Mouse (Mus musculus) layer of hippocampus, postnatal 36 days (tissue): ENCODE measurements around the gene Slc37a2. TPM values are rescaled to one million over a fixed set of nuclear protein-coding genes. Genes with fewer than 3 reads are reported as not detected.
A peak's percentile ranks its signal among the peaks of the same experiment; 100 is the strongest.

Source experiments
- DNase-seq, 2 experiments: peaks; one replicate each; pipeline ENCODE4 v3.0.0; 2022
- total RNA-seq, 2 experiments: library from RNA; stranded (reverse); gene quantifications; 2 replicates each; pipeline ENCODE4 v1.2.3; 2021

Slc37a2 gene
- total RNA-seq, 2 experiments from 2014 or later, result 1.4 to 1.8 TPM

DNA sequence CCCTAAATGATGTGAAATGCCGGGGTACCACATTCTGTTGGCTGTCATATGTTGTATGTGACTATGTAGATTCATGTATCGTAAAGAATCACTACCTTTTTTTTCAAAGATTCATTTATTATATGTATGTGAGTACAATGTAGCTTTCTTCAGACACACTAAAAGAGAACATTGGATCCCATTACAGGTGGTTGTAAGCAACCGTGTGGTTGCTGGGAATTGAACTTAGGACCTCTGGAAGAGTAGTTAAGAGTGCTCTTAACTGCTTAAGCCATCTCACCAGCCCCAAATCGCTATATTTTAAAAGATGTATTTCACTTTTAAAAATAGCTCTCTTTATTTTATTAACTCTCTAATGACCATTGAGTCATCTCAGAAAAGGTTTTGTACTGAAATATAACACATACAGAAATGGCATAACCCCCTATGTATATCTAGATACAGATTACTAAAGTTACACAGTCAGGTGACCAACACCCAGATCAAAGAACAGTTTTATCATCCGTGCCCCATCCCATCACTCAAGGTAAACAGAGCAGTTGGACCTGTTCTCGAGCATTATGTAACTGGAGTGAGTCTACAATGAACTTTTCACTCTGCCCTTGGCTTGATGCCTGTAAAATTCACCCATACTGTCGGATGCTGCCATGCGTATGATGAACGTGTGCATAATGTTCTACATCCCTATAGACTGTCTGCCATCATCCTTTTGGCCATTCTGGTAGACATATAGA, 41.0 kb downstream of the Slc37a2 start:
- DNase-seq, result no peak

DNA sequence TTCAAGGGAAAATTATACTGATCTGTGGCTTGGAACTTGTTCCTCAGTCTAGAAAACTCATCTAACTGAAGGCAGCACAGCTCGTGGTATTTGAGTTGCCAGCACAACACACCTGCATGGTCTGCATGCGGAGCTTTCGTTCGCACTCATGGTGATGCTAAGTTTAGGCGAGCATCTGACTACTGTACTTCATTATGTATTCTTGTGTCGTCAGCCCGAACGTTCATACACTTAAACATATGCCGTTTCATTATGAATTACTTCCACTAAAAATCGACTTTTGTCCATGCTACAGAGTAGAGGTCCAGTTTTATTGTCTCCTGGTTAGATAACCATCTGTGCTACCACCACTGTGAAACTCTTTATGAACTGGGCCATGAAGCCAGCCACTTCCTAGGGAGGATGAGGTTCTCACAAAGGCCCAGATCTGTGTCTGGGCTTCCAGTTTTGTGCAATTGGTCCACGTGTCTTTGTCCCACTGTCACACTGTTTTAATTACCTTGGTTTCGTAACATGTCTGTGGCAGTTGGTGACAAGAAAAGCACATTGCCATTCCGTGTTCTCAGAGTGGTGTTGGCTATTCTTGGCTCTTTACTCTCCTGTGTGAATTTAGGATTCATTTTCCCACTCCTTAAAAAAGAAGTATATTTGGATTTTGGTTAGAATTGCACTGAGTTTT, 42.3 kb downstream of the Slc37a2 start:
- no peak for DNase-seq

DNA sequence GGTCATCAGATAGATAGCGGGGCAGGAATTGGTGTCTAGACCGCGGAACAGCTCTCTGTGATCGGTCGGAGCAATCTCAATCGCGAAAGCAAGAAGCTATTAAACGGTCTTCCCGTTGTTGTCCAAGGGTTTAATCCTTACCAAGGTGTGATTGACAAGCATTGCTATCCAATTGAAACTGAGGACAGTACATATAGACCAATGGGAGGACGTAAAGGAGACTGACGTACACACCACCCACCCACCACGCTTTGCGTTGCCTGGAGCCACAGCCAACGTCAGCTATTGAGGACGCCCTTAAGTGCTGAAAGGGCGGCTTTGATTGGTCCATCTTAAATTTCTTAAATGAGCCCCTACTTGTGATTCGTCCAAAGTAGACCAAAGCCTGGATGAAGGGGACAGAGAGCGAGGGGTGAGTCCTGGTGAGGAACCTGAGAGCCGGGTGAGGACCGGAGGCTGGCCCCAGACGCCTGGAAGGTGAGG, 47.6 kb downstream of the Slc37a2 start, which contains the start of gene Tmem218:
Gene Tmem218, plus strand, starts transcription at position 295 of the 483 bp plus-strand sequence.
- peak; percentile 89 to 90 for DNase-seq

- DNase-seq, result no peak
Measured at GRCm38 (mm10) chr9:37203884-37204283, 51.7 kb downstream of the Slc37a2 start.

GRCm38 (mm10) chr9:37200414-37200813, 55.1 kb downstream of the Slc37a2 start:
- no peak for DNase-seq

DNA sequence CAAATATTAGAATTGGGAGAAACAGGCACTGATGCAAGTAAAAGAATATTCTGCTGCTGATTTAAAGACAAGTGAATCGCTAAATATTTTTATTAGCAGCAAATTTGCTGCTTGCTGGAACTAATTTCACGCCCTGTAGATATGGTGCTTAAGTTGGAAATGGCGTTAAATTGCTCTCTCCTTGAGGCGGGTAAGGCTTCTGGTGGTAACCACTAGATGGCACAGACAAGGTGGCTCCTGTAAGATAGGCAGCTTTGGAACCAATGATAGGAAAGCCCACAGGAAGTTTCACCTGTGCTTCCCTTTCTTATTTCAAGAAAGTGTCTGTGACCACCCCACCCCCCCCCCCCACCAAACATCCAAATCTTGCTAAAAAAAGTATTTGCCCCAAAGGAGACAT, 58.5 kb downstream of the Slc37a2 start:
- DNase-seq, result no peak

DNA sequence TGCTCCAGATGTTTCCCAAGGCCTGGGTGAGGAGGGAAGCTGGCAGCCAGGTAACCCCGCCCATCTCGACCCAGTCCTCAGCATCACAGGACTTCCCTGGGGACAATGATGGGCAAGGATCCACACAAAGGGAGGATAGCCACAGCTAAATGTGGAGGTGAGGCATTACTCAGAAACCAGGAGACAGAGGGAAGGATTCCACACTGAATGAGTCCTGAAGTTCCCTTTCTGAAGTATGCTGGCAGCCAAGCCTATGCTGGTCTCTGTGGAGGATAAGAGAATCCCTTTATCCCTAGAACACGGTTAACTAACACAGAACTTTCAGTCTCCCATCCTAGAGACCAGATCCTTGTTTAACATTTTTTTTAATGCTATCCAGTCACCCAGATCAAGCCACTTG, 67.5 kb downstream of the Slc37a2 start:
- DNase-seq, result no peak

- DNase-seq, result no peak
Measured at GRCm38 (mm10) chr9:37187407-37187806, 68.1 kb downstream of the Slc37a2 start.

- no peak for DNase-seq
Measured at GRCm38 (mm10) chr9:37183176-37183575, 72.4 kb downstream of the Slc37a2 start.

DNA sequence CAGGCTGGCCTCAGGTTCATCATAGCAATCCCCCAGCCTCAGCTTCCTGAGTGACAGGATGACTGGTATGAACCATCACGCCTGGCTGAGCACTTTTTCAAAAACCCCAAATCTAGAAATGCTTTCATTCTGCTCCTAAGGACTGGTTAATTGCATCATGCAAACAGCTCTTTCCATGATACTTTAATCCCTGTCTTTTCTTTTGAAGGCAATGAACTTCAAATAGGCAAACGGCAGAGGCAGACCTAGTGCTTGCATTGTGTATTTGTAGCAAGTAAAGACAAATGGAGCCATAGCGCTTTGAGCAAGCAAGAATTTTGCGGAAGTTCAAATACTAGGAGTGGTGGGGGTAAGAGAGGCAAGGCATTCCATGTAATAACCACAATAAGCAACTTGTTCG, 73.9 kb downstream of the Slc37a2 start:
- DNase-seq, result no peak

GRCm38 (mm10) chr9:37179596-37179995, 75.9 kb downstream of the Slc37a2 start:
- no peak for DNase-seq

DNA sequence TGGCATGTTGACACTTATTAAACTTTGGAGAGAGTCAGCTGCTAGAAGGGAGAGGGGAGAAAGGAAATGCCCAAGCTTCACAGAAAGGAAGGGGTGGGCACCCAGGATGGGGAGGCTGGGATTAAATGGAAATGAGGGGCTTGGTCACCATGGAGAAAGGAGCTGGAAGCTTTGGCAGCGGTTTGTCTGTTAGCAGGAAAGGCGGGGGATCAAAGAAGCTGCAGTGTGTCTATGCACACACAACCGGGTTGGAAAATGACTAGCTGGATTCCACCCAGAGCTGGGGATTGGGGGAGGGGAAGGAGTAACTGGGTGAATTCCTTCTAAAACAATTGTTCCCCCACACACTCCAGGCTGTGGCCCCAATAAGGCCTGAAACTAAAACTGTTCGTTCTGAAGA, 76.6 kb downstream of the Slc37a2 start:
- peak in 1 of 2 experiments; percentile 28 for DNase-seq

Other genes with a start within 250 kb of the Slc37a2 start
- 10 to 100 TPM; 32.7 to 38.3 TPM for gene Pknox2, start 108.3 kb downstream of the Slc37a2 start, total RNA-seq
- 1 to 10 TPM; 8.4 to 8.8 TPM for gene Tmem218, start 47.5 kb downstream of the Slc37a2 start, total RNA-seq
- gene Ccdc15, start 92.7 kb upstream of the Slc37a2 start, total RNA-seq, result 1 to 10 TPM; 1.9 to 2.2 TPM
- 10 to 100 TPM; 66.3 to 66.9 TPM for gene Hepacam, start 111.6 kb upstream of the Slc37a2 start, total RNA-seq
- gene Robo4, start 146.2 kb upstream of the Slc37a2 start, total RNA-seq, result 1 to 10 TPM; 5.4 to 7.0 TPM
- gene Robo3, start 177.5 kb upstream of the Slc37a2 start, total RNA-seq, result 10 to 100 TPM; 13.9 to 14.3 TPM
- 10 to 100 TPM; 21.9 to 27.5 TPM for gene Msantd2, start 233.6 kb upstream of the Slc37a2 start, total RNA-seq